Mouse (Mus musculus): ENCODE results near the gene Hoxb7.

- no peak for TF ChIP-seq CTCF (IDR thresholded peaks at IDR 0.05; ENCODE audit: insufficient read depth, low read depth, low read length)
- TF ChIP-seq POLR2A (IDR thresholded peaks at IDR 0.05; ENCODE audit: insufficient read depth, low read depth, low read length), result no peak
Observed at GRCm38 (mm10) chr11:96313134-96313533, 26.7 kb downstream of the Hoxb7 start.

All from olfactory bulb, adult 2 months (tissue).